Mouse (Mus musculus): Measurements from ENCODE around the gene Il22ra1.

The Il22ra1 gene

DNA sequence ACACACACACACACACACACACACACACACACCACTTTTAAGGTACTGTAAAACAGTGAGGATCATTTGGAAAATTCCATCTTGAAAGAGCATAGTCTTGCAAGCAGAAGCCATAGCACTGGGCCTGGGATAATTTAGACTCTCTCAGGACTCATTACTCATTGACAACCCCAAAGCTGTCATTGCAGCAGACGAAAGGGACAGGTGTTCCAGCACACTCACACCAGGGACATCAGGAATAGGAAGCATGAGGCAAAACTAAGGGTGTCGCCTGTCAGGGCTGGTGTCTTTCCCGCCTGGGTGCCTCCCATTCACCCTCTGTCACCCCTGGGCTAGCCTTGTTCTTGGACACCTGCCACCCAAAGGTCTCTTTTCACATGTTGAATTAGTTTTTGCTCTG lies 8.9 kb downstream of the Il22ra1 start:
- DNase-seq (ENCODE audit: low spot score) = no peak

DNA sequence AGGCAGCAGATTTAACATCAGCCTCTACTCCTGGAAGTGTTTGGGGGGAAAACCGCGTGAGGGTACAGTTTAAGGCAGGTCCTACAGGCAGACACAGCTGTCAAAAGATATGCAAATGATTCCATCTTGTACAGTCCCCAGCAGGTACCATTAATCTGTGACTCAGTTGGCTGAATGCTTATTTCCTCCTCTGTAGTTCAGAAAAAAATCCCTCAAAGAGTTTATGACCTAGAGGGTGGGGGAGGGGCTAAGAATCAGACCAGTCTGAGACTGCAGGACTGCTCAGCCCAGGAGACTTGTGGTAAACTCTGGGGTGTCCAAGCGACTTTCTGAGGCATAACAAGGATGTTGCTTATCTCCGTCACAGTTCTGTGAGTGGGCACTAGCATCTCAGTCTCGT lies 10.3 kb downstream of the Il22ra1 start:
- no peak for DNase-seq (ENCODE audit: low spot score)

DNA sequence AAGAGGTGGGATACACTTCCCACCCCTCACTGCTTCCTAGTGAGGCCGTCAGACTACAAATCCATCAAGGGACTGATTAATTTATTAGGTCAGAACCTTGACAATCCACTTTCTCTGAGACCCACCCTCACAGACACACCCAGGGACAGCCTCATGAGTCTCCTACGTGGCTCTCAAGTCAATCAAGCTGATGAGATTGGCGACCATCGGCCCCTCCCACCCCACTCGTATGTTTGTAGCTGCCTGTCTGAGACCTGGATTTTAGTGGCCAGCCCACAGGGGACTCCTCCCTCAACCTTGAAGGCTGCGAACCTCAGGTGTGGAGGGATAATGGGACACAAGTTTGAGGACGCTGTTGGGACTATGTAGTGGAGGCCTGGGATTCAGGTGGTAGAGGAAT lies 11.2 kb downstream of the Il22ra1 start:
- no peak for DNase-seq (ENCODE audit: low spot score)

DNA sequence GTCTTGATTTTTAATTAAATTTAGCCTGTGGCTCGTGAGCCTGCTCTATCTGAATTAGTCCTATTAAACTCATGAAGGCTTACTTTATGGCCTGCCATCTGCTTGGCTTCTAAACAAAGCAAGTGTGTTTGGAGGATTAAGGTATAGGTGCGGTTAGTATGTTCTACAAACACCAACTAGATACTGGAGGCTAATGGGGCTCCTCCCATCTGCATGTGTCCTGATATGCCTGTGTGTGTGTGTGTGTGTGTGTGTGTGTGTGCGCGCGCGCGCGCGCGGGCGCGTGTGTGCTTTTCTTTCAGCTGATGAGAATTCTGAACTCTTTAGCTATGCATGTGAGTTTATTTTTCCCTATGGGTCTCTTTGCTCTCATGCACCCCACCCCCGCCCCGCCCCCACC lies 11.7 kb downstream of the Il22ra1 start:
- DNase-seq (ENCODE audit: low spot score) = no peak

DNA sequence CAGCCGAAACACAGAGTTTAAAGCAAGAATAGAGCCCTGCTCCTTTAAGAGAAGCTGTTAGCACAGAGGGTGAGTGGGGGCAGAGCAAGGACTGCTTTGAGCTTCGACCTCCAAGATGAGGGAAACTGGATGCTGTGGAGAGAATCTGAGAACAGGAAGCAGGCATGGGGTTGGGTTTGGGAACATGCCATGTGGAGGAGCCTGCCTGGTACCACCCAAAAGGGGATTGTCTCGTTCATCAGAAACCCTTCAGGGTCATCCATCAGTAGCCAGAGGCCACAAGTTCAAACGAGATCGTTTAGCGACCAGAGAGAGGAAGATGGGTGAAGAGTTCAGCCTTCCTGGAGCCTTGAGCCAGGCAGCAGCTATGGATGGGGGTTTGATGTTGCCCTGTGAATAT lies 15.5 kb downstream of the Il22ra1 start:
- no peak for DNase-seq (ENCODE audit: low spot score)

DNA sequence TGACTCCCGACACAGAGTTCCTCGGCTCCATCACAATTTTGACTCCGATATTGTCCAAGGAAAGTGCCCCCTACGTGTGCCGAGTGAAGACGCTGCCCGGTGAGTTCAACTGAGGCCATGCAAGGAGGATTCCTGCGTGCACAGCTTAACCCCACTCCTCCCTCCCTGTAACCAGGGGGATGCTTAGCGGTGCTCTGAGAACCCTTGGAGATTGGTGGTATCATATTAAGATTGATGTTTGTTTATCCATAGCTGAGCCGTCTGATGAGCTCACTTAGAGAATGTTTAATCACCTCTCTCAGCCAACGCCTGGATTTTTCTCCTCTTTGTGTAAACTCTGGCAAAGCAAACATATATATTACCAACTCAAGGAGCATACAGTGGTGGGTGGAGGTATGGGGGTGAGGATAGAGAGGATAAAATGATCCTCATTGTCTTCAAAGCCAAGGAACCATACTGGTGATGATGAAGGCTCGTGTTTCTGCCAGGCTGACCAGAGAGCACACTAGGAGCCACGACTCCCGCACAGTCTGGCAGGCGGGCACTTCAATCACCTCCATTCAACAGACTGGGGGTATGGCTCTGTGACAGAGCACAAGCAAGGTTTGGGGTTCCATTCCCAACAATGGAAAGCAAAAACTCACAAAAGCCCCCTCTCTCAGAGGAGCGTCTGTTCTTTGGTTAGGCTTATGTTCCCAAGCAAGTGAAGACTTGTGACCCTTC lies 16.9 kb downstream of the Il22ra1 start:
- no peak for DNase-seq (ENCODE audit: low spot score)

DNA sequence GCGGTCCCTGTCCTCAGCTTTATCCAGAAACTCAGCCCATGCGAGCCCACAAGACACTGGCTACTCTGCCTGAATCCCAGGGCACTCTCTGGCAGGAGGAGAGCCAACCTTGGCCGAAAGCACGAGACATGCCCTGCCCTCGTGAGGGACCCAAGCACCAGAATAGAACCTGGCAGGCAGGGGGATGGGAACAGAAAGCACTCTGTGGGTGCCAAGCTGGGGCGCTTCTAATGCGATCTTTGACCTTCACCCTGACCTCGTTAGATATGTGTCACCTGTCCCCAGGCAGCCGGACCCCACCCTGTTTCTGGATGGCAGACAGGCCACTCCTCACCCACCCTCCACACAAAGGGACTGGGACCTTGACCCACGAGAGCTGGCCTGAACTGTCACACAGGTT lies 17.6 kb downstream of the Il22ra1 start:
- no peak for DNase-seq (ENCODE audit: low spot score)

DNA sequence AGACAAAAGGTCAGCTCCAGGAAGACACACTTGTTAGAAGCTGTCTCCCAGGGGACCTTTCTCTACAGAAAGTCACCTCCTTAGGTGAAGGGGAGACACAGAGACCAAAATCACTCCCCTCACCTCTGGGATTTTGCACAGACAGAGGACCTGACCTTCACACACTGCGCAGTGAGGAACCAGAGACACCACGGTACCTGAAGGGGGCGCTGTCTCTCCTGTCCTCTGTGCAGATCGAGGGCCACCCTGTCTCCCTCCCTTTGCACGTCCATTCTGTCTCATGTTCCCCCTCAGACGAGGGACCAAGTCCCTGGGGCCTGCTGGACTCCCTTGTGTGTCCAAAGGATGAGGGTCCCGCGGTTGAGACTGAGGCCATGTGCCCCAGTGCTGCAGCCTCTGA lies 22.9 kb downstream of the Il22ra1 start:
- no peak for DNase-seq (ENCODE audit: low spot score)

DNA sequence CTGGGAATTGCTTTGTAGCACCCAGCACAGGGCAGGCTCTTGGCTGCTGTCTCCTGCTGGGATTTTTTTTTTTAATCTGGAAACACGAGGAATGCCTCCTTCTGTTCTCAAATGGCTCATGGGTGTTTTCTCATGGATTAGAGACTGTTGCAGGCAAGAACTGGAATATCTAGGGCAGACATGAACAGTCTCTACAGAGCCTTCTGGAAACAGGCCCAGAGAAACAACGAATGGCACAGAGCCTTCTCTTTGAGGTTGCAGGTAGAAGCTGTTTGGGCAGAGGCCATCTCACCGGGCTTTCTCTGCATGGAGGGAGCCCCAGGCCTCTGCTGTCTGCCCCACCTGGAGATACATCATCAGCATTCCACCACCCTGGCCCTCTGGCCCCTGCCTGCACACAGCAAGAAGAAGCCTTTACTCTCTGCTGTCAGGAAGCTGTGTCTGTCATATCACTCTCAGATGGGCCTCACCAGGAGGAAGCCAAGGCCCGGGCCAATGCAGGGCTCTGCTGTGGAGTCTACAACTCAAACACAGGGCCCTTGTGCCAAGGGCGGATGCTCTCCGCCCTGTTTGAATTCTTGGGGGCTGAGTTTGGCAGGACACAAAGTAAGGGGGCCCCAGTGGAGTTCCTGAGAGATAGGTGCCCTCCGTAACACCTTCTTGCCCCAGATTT lies 24.3 kb downstream of the Il22ra1 start:
- no peak for DNase-seq (ENCODE audit: low spot score)

DNA sequence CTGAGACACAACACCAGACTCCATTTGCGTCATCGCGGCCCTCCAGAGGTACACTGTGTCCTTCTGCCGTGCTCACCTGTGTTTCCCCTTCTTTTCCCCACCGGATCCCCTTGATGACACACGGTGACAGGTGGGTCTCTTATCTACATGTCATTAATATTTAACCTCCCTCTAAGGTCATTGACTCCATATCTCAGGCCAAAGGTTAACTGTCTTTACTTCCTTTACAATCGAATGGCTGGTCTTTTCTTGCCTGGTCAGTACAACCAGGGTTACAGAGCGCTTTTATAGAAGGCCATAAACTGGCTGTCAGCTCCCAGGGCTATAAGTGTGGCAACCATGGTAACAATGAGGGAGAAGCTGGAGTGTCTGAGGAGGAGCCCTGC lies 24.8 kb downstream of the Il22ra1 start:
- no peak for DNase-seq (ENCODE audit: low spot score)

DNA sequence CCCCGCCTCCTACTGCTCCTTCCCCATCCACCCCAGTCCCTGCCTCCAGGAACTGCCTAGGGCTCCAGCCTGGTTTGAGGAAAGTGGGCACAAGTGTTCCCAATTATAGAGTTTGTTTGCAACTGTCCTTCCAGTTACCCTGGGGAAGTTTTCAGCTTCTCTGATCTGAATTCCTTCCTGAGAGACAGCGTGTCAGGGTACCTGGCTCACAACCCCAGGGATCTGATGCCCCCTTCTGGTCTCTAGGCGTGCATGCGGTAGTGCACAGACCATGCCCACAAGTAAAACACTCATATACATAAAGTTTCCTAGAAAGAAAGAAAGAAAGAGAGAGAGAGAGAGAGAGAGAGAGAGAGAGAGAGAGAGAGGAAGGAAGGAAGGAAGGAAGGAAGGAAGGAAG lies 30.4 kb downstream of the Il22ra1 start:
- DNase-seq (ENCODE audit: low spot score) = no peak

DNA sequence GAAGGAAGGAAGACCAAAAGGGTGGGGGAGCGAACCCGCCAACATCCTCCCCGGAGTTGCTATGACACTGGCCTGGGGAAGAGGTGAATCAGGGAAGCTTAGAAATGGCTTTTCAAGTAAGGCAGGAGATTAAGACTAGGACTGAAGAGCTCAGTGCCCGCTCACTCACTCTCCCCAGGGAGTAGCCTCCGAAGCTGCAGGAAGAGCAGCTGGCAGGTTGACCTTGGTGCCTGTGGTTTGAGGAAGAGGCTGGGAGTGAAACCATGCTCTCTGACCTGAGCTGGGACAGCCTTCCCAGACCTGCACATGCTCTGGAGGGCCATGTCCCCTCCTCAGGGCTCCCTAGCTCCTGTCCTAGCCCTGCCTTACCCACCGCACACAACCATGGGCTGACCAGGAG lies 30.9 kb downstream of the Il22ra1 start:
- DNase-seq (ENCODE audit: low spot score) = no peak

DNA sequence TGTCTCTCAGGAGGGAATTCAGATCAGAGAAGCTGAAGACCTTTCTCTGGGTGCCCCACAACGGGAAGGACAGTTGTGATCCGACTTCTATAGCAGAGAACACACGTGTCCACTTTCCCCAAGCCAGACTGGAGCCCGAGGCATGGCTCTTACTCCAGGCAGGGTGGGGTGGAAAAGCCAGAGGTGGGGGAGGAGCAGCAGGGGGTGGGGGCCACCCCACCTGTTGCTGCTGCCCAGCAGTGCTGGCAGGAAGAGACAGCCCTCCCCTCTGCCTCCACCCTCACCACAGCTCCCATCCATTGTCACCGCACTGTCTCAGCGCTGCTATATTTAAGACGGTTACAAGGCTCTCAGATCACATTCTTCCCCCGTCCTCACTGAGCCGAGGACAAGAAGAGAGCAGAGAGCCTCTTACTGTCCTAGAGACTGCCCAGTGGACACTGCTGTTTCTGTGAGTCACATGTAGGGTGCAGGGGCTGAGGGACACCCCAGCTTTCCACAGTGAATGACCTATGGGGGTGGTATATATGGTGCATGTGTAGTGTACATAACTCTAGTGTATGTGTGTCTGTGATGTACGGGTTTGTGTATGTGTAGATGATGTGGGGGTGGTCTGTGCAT lies 31.5 kb downstream of the Il22ra1 start, which contains the start of gene Myom3:
TSS of gene Myom3 (plus strand) at position 360 of the 621 bp plus-strand sequence.
- DNase-seq (ENCODE audit: low spot score) = no peak

DNA sequence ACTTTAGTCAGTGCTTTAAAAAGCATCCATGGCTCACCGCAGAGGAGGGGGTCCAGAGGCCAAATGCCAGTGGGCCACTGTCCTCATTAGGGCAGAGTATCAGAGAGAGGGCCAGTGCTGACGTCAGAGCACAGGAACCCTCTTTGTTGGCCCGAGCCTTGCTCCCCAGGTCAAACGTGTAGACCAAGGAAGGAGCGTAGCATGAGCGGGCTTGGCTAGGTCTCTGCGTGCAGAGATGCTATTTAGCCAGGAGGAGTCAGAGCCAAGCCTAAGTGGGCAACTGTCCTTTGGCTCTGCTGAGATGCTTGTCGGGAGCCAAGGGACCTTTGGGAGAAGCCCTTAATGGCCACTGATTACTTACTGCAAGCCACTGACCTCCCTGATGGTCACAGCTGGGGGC lies 33.1 kb downstream of the Il22ra1 start:
- DNase-seq (ENCODE audit: low spot score) = no peak

DNA sequence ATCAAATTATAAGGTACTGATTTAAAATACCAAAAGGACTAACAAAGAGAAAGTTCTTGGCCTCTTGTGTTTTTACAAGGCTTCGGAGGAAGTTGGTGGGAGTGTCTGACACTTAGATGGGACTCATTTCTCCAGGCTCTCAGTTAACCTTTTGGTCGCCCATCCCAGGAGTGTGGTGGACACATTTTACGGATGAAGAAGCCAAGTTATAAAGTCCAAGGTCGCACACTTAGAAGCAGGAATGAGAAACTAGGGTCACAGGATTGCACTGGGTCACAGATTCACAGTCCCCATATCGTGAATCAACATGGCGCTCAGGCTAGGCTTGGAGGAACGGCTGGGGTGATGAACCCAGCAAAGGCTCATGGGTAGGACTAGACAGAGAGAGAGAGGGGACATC lies 33.6 kb downstream of the Il22ra1 start:
- no peak for DNase-seq (ENCODE audit: low spot score)

DNA sequence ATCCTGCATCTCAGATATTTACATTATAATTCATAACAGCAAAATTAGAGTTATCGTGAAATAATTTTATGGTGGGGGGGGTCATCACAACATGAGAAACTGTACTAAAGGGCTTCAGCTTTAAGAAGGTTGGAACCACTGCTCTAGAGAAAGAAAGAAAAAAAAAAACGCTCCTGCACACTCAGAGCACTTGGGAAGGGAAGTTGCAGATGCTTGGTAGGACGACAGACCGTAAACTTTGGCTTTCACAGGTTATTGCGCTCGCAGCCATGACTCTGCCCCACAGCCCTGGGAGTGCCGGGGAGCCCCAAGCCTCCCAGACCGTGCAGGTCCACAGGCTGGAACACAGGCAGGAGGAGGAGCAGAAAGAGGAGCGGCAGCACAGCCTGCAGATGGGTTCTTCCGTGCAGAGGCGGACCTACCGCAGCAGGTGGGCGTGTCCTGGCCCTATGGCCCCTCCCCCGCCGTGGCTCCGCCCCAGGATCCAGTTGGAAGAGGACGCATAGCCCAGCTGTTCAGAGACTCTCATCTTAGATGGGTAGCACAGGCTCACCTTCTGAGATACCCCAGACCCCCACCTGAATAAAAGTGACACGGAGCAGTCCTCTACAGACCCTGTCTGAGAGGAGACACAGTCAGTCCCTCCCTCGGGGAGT lies 34.4 kb downstream of the Il22ra1 start:
- DNase-seq (ENCODE audit: low spot score) = no peak

DNA sequence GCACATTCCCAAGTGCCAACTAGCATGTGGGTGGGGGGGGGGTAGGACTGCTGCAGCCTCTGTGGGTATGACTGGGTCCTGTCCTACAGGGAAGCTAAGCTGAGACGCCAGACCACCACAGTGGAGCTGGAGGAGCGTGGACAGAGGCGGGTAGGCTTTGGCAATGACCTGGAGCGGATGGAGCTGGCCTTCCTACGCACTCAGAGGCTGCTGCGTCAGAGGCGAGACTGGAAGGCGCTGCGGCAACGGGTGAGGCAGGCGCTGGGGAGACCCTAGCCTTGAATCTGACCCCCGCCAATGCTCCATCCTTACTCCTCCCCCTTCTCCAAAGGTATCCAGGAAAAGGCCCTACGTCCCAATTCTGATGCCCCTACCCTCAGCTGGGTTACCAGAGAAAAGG lies 36.7 kb downstream of the Il22ra1 start:
- DNase-seq (ENCODE audit: low spot score) = no peak

DNA sequence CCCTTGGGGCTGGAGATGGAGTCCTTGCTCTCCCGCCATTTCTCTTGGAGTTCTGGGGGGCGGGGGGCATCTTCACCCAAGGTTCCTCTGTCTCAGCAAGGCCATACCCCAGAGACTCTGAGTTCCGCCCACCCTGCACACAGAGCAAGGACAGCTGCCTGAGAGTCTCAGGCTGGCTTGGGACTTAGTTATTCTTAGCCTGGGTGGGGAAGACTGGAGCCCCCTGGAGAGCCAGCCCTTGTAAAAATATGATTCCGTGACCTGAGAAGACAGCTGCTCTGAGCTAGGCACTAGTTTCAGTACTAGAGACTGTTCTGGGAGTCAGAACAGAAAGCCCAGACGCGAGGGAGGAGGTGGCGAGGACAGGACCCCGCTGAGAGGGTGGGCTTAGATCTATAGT lies 37.7 kb downstream of the Il22ra1 start:
- no peak for DNase-seq (ENCODE audit: low spot score)

DNA sequence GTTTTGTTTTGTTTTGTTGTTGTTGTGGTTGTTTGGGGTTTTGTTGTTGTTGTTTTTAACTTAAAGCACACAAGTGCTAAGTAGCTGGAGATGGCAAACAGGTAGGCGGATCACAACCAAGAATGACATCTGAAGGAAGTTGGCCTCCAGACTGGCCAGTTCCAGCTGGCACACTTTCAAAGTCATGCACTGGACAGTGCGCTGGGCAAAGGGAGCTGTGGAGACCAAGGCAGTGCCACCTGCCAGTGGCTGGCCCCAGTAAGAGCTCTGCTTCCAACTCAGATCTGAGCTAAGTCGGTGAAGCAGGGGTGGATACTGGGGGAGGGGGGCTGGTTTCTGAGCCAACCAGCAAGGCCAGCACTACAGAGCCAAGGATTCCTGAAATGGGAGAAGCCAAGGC lies 39.0 kb downstream of the Il22ra1 start:
- no peak for DNase-seq (ENCODE audit: low spot score)

DNA sequence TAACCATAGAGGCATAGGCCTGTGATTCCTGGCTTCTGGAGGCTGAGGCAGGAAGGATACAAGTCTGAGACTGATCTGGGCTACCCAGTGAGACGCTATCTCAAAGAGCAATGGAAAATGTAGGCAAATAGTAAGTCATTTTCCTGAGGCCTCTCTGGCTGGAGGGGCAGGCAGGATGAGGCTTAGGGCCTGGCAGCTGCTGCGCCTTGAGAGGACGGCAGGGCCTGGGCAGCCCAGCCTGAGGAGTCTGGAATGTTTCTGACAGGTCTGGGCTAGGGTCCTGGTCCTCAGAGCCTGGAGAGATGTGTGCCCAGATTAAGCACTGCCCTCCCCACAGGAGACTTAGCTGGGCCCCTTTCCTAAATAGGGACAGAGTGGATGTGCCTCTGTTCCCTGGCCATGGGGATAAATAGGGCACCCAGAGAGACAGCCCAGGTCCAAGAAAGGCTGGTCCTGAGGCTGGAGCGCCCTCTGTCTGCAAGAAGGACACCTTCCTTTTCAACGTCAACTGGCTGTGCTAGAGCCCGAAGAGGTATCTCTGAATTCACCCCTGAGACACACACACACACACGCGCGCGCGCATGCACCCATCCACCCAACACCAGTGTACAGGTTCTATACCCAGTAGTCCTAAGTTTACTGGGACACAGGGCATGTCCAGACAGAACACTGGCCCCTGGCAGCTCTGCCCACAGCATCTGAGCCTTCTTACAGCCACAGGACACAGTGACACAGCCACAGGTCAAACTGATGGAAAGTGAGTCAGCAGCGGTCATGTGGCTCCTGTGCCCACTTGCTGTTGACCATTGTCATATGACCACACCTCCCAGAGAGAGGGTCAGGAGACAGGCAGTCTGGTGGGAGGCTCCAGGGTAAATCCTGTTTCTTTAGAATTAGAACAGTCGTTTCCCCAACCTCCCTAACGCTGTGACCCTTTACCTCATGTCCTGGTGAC lies 40.9 kb downstream of the Il22ra1 start:
- peak; percentile 8 for DNase-seq (ENCODE audit: low spot score)

DNA sequence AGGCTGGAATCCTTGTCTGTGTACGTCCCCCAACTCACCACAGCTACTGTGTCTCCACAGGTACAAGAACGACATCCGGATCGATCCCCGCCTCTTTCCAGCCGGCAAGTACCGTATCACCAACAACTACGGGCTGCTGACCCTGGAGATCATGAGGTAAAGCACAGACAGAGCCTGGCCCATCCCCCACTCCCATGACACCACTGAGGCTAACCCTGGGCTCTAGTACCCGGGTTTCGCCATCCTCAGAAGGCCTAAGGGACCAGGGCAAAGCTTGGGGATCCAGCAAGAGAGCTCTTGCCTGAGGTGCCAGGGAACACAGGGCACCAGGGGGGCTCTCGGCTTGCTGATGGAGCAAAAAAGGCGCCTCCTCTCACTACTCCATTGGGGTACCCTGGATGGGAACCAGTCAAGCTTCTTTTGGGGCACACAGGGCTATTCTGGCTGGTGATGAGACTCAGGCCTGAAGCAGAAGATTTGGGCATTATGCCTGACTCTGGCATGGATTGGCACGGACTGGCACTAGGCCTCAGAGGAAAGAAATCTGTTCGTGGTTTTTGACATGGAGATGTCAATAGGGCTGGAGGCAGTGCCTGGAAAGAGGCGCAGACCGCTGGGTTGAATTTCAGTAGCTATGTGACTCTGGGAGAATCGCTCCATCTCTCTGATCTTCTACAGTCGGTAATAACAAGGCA lies 42.8 kb downstream of the Il22ra1 start:
- DNase-seq (ENCODE audit: low spot score) = no peak

Data from adipocyte (in vitro differentiated cells).